Comparison of ENCODE assay signal across 7 mouse cellular contexts in genomic region chr1:153386271-153387069, GRCm38 (mm10). TPM values are rescaled to one million over a fixed set of nuclear protein-coding genes. Genes with fewer than 3 reads are reported as not detected.
DNase-seq lines count a peak whose midpoint lies in the region; ATAC-seq and TF ChIP-seq lines count a peak whose summit lies in the region.

No protein-coding gene starts in this region.

- no peak overlapping the region for H3K4me3 ChIP-seq in midbrain, embryonic 15.5 days
- H3K4me3 ChIP-seq in spleen, adult 2 months (ENCODE audit: extremely low read depth, insufficient read depth, insufficient read length), result no peak overlapping the region

- no peak for TF ChIP-seq POLR2A in spleen, adult 2 months (IDR thresholded peaks at IDR 0.05; ENCODE audit: low read depth, low read length)

- peak; percentile 99 for ATAC-seq in granulocyte monocyte progenitor cell, adult 5-6 weeks (replicated peaks; ENCODE audit: poor library complexity, severe bottlenecking)
- ATAC-seq in midbrain, embryonic 15.5 days (replicated peaks), result peak; percentile 89

- H3K4me2 ChIP-seq in midbrain, embryonic 15.5 days, result 0 out of 2 replicates have a peak overlapping the region, but pooled peaks have one; percentile 16

- 55% methylated on average over 25 of the region's 25 CpGs for WGBS in midbrain, embryonic 15.5 days
- 56% methylated on average over 25 of the region's 25 CpGs for WGBS in spleen, adult 2 months

- no peak overlapping the region for H3K27ac ChIP-seq in midbrain, embryonic 15.5 days
- H3K27ac ChIP-seq in spleen, adult 2 months (ENCODE audit: insufficient read depth, low read length), result no peak overlapping the region

- no peaks in the 10 kb centered on the region for H3K27me3 ChIP-seq in midbrain, embryonic 15.5 days (replicated peaks)
- H3K27me3 ChIP-seq in spleen, adult 2 months (ENCODE audit: control insufficient read depth, insufficient read depth, low read length), result no peaks in the 10 kb centered on the region

- no peak overlapping the region for H3K9ac ChIP-seq in midbrain, embryonic 15.5 days

- no peaks in the 10 kb centered on the region for H3K9me3 ChIP-seq in midbrain, embryonic 15.5 days

- peak; percentile 75; the same call in 1 of the 2 replicates for TF ChIP-seq CTCF in spleen, adult 2 months (IDR thresholded peaks at IDR 0.05; ENCODE audit: extremely low read depth, insufficient read depth, insufficient read length, insufficient replicate concordance)

- intact Hi-C loops in left cerebral cortex, postnatal 4 days (cut with DNase I), result loop anchor here (10.0 kb wide), 1 partner anchor 292 kb away; no protein-coding TSS in a partner anchor

- H3K36me3 ChIP-seq in midbrain, embryonic 15.5 days (replicated peaks), result no peaks in the 10 kb centered on the region
- H3K36me3 ChIP-seq in spleen, adult 2 months (ENCODE audit: control insufficient read depth, insufficient read depth, low read length), result no peaks in the 10 kb centered on the region

- peaks cover 2% of the 10 kb centered on the region; the same call in 1 of the 2 replicates for H3K4me1 ChIP-seq in midbrain, embryonic 15.5 days
- no peaks in the 10 kb centered on the region for H3K4me1 ChIP-seq in spleen, adult 2 months (ENCODE audit: control insufficient read depth, insufficient read depth, insufficient read length)

- peak; percentile 84 for DNase-seq in adrenal gland, adult 2 months
- DNase-seq in embryo, embryonic 9.5 days (ENCODE audit: extremely low spot score), result peak; percentile 78
- peak; percentile 58 for DNase-seq in kidney, adult 11 months
- peak; percentile 78 for DNase-seq in left cerebral cortex, postnatal 4 days
- DNase-seq in spleen, adult 2 months (ENCODE audit: low read depth in 1 of 2, low spot score in 2 of 2), result peak; percentile 18 to 70

RNA-seq across cellular contexts. Expression of gene Shcbp1l, which starts 38.5 kb away (rescaled TPM):
- under 1 TPM; 0.14 to 0.45 TPM for total RNA-seq in adrenal gland, adult 2 months (2021)
- 0.13 and 0.27 TPM in 2 replicates for polyA plus RNA-seq in adrenal gland, adult 2 months (2012; rRNA removed)
- total RNA-seq in granulocyte monocyte progenitor cell, adult 5-6 weeks (2014; fragmentation: Nextera tagmentation), result 1.2 and 3.9 TPM in 2 replicates
- total RNA-seq in granulocyte monocyte progenitor cell, adult 5-6 weeks (2017), result 0.36 and 0.99 TPM in 2 replicates
- total RNA-seq in left cerebral cortex, postnatal 4 days (2021), result 1 to 10 TPM; 2.8 to 3.2 TPM
- polyA plus RNA-seq in midbrain, embryonic 15.5 days (2015; fragmentation: Nextera tagmentation; extraction: Ambion mirVana), result 0.23 and 0.39 TPM in 2 replicates
- 0.49 and 0.67 TPM in 2 replicates for polyA plus RNA-seq in spleen, adult 2 months (2012; rRNA removed)

RNA-seq across cellular contexts. Expression of gene Lamc1, which starts 53.9 kb away (rescaled TPM):
- total RNA-seq in adrenal gland, adult 2 months (2021), result 10 to 100 TPM; 61.1 to 76.0 TPM
- 48.4 and 54.8 TPM in 2 replicates for polyA plus RNA-seq in adrenal gland, adult 2 months (2012; rRNA removed)
- 3.3 and 5.1 TPM in 2 replicates for total RNA-seq in granulocyte monocyte progenitor cell, adult 5-6 weeks (2014; fragmentation: Nextera tagmentation)
- 2.7 and 5.2 TPM in 2 replicates for total RNA-seq in granulocyte monocyte progenitor cell, adult 5-6 weeks (2017)
- total RNA-seq in left cerebral cortex, postnatal 4 days (2021), result 10 to 100 TPM; 41.9 to 46.2 TPM
- polyA plus RNA-seq in midbrain, embryonic 15.5 days (2015; fragmentation: Nextera tagmentation; extraction: Ambion mirVana), result 15.9 and 16.0 TPM in 2 replicates
- 13.0 and 15.7 TPM in 2 replicates for polyA plus RNA-seq in spleen, adult 2 months (2012; rRNA removed)

Comparison
In these comparisons a context has a peak if more than half of its experiments do, and no peak if none do; other contexts are left out.
1. RNA of gene Lamc1, which starts 53.9 kb away (total RNA-seq): 61.1 to 76.0 TPM in adrenal gland, adult 2 months and 41.9 to 46.2 TPM in left cerebral cortex, postnatal 4 days; 2.7 to 5.2 TPM in granulocyte monocyte progenitor cell, adult 5-6 weeks; every median in the first group is over 4 times any median in the second.
2. Peak in every context shown above with its lines, with median percentiles within 50 percentile points of each other: DNase-seq.